Mouse (Mus musculus): Measurements from ENCODE around the gene Axin1.
"Not testable (repeated sequence)": the region's sequence is repeated elsewhere in the genome, so short reads cannot be mapped to it uniquely, and the experiment has no call there.

The Axin1 gene

DNA sequence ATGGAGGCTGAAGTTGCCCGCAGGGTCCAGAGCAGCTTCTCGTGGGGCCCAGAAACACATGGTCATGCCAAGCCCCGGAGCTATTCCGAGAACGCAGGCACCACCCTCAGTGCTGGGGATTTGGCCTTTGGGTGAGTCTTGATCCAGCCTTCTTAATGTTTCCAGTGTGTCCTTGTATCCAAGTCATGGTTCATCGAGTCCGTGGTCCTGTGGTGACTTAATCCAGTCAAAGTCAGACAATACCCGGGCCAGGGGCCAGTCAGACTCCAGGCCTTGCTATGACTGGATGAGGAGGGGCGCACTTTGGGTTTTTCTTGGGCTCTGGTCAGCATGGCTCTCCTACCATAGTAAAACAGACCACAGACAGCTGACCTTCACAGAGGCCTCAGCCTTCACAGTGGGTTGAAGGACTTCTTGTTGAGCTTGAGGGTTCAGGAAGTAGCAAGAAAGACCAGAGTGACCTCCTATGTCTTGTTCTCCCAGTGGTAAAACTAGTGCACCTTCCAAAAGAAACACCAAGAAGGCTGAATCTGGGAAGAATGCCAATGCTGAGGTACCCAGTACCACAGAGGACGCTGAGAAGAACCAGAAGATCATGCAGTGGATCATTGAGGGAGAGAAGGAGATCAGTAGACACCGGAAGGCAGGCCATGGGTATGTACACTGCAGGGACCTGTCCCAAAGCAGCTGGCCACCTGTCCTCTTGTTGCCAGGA, 49.8 kb downstream of the Axin1 start:
- no peak for DNase-seq (ENCODE audit: low spot score in 2 of 2)

DNA sequence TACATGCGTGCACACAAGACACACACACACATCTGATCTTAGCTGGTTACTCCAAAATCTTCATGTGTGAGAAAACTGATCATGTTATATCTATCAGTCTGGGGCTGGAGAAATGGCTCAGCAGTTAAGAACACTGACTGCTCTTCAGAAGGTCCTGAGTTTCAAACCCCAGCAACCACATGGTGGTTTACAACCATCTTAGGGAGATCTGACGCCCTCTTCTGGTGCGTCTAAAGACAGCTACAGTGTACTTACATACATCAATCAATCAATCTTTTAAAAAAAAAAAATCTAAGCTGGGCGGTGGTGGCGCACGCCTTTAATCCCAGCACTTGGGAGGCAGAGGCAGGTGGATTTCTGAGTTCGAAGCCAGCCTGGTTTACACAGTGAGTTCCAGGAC, 53.0 kb downstream of the Axin1 start:
- DNase-seq (ENCODE audit: low spot score in 2 of 2), result not testable (repeated sequence)

- DNase-seq (ENCODE audit: low spot score in 2 of 2), result no peak
Measured at GRCm38 (mm10) chr17:26192481-26193190, 54.1 kb downstream of the Axin1 start.

DNA sequence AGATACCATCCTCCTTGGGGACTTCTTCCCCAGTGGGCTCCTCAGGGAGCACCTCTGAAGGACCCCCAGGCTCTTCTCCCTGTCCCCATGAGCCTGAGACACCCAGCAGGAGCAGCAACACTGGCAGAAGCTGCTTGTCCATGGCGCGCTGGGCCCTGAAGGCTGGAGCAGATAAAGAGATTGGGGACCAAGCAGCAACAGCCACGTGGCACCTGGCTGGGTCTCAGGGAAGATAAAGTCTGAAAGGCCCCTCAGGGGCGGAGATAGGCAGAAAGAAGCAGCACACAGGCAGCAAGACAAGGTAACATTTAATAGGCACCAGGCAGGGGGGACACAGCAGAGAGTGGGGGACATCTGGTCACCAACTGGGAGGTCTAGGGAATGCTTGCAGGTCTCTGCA, 60.4 kb downstream of the Axin1 start, which contains the start of gene Pdia2:
TSS of gene Pdia2 (minus strand) at position 196 of the 400 bp plus-strand sequence.
- DNase-seq (ENCODE audit: low spot score in 2 of 2), result no peak

DNA sequence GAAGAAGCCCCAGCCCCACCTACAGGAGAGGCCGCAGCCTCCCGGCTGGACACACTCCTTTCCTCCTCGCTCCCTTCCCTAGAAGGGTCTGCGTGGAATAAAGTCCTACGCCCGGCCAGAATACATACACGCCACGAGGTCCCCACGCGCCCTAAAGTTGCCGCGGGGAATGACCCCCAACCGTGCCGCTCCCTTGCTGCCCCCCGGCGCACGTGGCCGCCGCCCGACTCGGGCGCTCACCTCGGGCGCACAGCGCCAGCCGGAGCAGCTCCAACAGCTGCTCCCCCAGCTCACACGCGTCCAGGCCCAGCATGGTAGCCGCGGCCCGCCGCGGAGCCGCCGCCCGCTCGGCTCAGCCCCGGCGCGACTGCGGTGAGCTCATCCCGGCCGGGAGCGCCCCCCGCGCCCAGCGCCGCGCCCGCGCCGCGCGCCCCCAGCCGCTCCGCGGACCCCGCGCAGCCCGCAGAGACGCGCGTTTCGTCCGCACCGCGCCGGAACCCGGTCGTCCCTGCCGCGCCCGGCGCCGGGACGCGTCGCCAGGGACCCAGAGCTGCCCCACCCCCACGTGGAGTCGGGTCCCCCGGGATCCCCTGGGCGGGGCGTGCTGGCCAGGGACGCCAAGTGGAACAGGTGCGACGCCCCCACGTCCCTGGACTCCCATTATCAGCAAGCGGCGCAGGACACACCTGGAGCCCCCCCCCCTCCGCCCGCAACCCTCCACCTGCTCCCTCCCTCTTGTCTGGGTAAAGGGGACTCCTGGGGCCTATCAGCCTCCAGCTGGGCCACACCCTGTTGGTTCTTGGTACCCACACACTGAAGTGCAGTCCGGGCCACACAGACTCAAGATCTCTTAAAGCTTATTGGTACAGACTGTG, 62.6 kb downstream of the Axin1 start:
- DNase-seq (ENCODE audit: low spot score in 2 of 2), result peak in 1 of 2 experiments; percentile 25

DNA sequence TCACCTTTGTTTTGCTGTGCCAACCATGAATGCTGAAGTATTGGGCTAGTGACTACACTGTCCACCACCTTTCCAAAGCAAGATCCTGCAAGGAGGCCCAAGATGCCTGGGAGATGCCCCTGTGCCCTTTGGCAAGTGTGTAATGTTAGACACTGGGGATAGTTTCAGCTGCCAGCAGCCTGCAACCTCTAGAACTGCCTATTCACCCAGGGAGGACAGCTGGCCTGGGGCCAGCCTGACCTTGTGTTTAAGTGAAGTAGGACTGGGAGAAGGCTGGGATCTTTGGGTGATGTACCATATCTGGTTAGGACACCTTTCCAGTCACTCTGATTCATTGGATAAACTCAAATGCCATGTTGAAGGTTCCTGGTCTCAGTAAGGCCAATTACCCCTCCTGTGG, 63.5 kb downstream of the Axin1 start:
- no peak for DNase-seq (ENCODE audit: low spot score in 2 of 2)

DNA sequence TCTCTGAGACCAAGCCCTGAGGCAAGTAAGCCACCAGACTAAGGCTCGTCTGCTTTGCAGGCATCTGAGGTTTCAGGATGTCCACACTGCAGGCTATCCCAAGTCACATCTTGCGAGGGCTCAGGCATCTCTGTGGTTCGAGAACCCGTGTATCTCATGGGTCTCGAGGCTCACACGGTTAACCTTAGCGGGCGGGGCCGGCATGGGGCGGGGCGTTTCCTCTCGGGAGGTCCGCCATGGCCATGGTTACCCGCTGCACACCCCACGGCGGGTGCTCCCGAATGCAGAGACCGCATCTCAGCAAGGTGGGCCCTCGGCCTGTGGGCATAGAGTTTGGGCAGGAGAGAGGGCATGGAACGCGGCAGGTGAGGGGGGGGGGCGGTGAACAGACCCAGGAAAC, 64.2 kb downstream of the Axin1 start, which contains the start of gene Rgs11:
TSS of gene Rgs11 (plus strand) at position 215 of the 400 bp plus-strand sequence.
- DNase-seq (ENCODE audit: low spot score in 2 of 2), result no peak

DNA sequence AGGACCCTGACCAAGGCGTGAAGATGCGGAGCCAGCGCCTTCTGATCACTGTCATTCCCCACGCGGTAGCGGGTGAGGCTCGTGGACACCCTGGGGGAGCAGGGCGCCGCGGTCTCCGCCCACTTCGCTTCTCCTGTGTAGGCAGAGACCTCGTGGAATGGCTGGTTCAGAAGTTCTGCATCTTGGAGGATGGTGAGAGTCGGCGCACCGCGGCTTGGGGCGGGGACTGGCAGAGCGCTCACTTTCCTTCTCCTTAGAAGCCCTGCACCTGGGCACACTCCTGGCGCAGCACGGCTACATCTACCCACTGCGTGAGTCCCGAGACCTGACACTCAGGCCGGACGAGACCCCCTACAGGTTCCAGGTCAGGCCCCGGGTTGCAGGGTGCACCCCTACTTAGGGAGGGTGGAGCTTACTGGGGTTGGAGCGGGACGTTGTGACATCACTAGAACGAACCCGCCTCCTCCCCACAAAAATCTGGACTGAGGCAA, 64.9 kb downstream of the Axin1 start:
- no peak for DNase-seq (ENCODE audit: low spot score in 2 of 2)

DNA sequence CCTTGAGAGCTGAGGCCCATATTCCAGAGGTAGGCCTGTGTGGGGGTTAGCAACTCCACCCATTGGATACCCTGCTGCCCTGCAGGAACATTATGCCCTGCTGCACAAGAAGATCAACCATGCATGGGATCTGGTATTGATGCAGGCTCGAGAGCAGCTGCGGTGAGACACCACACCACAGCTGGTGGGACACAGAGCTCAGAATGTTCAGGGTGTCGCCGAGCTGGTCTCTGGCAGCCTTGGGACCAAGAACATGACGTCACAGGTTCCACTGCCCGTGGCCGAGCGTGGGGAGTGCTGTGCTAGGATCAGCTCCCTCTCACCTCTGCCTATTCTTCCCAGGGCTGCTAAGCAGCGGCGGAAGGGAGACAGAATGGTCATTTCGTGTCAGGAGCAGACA, 66.3 kb downstream of the Axin1 start:
- DNase-seq (ENCODE audit: low spot score in 2 of 2), result no peak

- DNase-seq (ENCODE audit: low spot score in 2 of 2), result no peak
Measured at GRCm38 (mm10) chr17:26206392-26206791, 67.9 kb downstream of the Axin1 start.

GRCm38 (mm10) chr17:26207686-26208085, 69.2 kb downstream of the Axin1 start, which contains the start of gene Arhgdig:
Arhgdig (minus strand) TSS chr17:26207786.
- DNase-seq (ENCODE audit: low spot score in 2 of 2), result no peak

- DNase-seq (ENCODE audit: low spot score in 2 of 2), result no peak
Measured at GRCm38 (mm10) chr17:26212241-26212640, 73.8 kb downstream of the Axin1 start.

- no peak for DNase-seq (ENCODE audit: low spot score in 2 of 2)
Measured at GRCm38 (mm10) chr17:26212681-26213080, 74.2 kb downstream of the Axin1 start.

- no peak for DNase-seq (ENCODE audit: low spot score in 2 of 2)
Measured at GRCm38 (mm10) chr17:26221508-26221907, 83.0 kb downstream of the Axin1 start.

DNA sequence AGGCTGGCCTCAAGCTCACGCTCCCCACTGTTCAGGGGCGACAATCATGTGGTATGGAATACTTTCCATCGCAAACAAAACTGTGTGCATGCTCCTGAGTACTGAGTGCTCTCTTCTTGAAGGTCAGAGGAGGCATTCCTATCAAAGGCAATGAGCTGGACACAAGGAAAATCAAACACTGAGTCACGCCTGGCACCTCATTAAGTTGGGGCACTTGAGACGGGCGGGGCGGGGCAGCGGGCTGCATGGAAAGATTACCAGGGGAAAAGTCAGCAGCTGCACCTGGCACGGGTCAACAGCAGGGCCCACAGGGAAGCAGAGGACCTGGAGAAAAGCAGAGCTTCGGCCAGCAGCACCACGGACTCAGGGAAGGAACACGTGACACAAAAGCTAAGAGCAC, 86.7 kb downstream of the Axin1 start:
- DNase-seq (ENCODE audit: low spot score in 2 of 2), result no peak

- DNase-seq (ENCODE audit: low spot score in 2 of 2), result no peak
Measured at GRCm38 (mm10) chr17:26229776-26230175, 91.3 kb downstream of the Axin1 start.

DNA sequence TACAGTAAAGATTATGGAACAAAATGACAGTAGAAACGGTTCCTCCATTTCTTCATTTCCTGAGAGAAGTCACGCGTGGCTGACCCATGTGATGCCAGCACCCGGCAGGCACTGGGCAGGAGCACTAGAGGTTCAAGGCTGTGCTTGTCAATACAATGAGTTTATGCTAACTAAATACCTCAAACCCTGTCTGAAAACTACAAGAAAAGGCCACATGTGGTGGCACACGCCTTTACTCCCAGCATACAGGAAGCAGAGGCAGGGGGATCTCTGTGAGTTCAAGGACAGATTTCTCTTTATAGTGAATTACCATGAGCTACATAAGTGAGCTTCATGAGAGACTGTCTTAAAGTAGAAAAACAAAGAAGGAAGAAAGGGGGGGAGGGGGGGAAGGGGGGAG, 92.7 kb downstream of the Axin1 start:
- no peak for DNase-seq (ENCODE audit: low spot score in 2 of 2)

DNA sequence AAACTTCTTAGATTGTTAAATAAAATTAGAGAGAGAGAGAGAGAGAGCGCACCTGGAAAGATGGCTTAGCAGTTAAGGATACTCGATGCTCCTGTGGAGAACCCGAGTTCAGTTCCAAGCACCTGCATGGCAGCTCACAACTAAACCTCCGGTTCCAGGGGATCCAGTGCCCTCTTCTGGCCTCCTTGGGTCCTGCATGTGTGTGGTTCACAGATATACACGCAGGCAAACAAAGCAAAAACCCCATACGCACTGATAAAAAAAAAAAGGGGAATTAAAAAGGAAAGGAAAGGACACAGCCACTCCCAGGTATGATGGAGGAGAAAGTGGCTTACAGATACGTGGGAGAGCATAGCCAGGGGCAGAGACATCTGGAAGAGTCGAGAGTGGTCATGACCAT, 94.4 kb downstream of the Axin1 start:
- DNase-seq (ENCODE audit: low spot score in 2 of 2), result no peak

DNA sequence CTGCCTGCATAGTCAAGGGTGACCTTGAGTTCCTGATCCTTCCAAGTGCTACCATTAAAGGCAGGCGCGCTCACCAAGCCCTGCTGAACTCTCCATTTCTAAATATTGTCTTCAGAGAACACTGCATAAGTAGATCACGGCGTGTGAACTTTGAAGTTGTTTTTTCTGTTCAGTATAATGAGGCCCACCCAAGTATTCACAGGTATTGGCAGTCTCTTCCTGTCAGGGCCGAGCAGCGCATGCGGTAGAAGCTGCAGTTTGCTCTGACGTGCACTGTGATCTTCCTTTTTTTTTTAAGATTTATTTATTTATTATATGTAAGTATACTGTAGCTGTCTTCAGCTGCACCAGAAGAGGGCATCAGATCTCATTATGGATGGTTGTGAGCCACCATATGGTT, 95.9 kb downstream of the Axin1 start:
- no peak for DNase-seq (ENCODE audit: low spot score in 2 of 2)

GRCm38 (mm10) chr17:26235077-26235815, 96.8 kb downstream of the Axin1 start:
- DNase-seq (ENCODE audit: low spot score in 2 of 2), result no peak

DNA sequence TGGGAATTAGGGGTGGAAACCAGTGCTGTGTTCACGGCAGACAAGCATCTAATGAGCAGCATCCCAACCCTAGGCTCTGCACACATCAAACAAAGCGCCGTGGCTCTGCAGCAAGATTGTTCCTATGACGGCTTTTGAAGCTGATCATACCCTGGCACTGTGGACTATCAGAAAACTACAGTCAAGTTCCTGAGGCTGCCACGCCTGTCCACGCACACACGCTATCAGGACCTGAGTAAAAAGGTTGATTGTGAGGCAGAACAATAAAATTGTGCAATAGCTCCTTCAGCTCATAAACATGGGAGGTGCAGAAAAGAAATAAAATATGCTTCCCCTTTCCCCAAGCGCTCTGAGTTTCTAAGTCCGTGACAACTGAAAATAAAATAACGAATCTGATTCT, 99.2 kb downstream of the Axin1 start:
- no peak for DNase-seq (ENCODE audit: low spot score in 2 of 2)
